Mouse (Mus musculus) CH12.LX (cell line): ENCODE measurements around the gene Gm1043. TPM values are rescaled to one million over a fixed set of nuclear protein-coding genes. Genes with fewer than 3 reads are reported as not detected.

Experiments
- DNase-seq: peaks from one replicate; pipeline ENCODE4 v3.0.0-alpha.2; 2013; ENCODE audit errors: extremely low read depth
- H3K27ac ChIP-seq: 2 replicates; pipeline ENCODE4 v1.5.1; 2012; ENCODE audit warnings: low read depth, mild to moderate bottlenecking, control low read depth, moderate library complexity; ENCODE audit not compliant: insufficient read depth
- H3K27me3 ChIP-seq: replicated peaks from 2 replicates; pipeline ENCODE3; 2012; ENCODE audit warnings: inconsistent platforms
- H3K36me3 ChIP-seq, 2 experiments: replicated peaks in 1 of 2; 2 replicates each; pipeline versions ENCODE3 to v1.6.1; 2012; ENCODE audit warnings: inconsistent platforms in 1 of 2, low read length in 1 of 2, mild to moderate bottlenecking in 1 of 2, mixed read lengths in 1 of 2, moderate library complexity in 1 of 2; ENCODE audit not compliant: control insufficient read depth in 1 of 2, insufficient read depth in 1 of 2
- H3K4me1 ChIP-seq, 2 experiments: 2 replicates each; pipeline ENCODE4 v1.6.1; 2012; ENCODE audit warnings: inconsistent platforms in 1 of 2, moderate library complexity in 1 of 2; ENCODE audit not compliant: insufficient read depth in 2 of 2, control insufficient read depth in 1 of 2
- H3K4me2 ChIP-seq: 2 replicates; pipeline ENCODE4 v1.6.1; 2012; ENCODE audit warnings: low read depth, mild to moderate bottlenecking, control low read depth; ENCODE audit not compliant: poor library complexity, insufficient read depth, severe bottlenecking
- H3K4me3 ChIP-seq, 3 experiments: fragments of 150-350 bp in 1 of 3; sonication (generic) in 1 of 3; replicated peaks in 1 of 3; 2 replicates each; pipeline versions ENCODE3 to v1.5.1; 2011 to 2012; ENCODE audit warnings: low read depth in 2 of 3, low read length in 2 of 3, mild to moderate bottlenecking in 2 of 3, moderate library complexity in 2 of 3, control low read depth in 1 of 3, improper control_type of control experiment in 1 of 3, inconsistent platforms in 1 of 3, mixed read lengths in 1 of 3; ENCODE audit not compliant: poor library complexity in 1 of 3
- H3K79me2 ChIP-seq: replicated peaks from 2 replicates; pipeline ENCODE4 v1.6.1; 2012; ENCODE audit warnings: mild to moderate bottlenecking, moderate library complexity; ENCODE audit not compliant: control insufficient read depth, poor library complexity, insufficient read depth, severe bottlenecking; ENCODE audit errors: extremely low read depth
- H3K9ac ChIP-seq: 2 replicates; pipeline ENCODE4 v1.6.1; 2012; ENCODE audit warnings: low read depth, mild to moderate bottlenecking, control low read depth, moderate library complexity; ENCODE audit not compliant: insufficient read depth
- H3K9me3 ChIP-seq: replicated peaks from 2 replicates; pipeline ENCODE3; 2012; ENCODE audit warnings: low read length, inconsistent platforms, mixed read lengths
- BHLHE40 ChIP-seq: IDR thresholded peaks from 2 replicates; pipeline ENCODE4 v1.6.1; 2011; ENCODE audit warnings: mild to moderate bottlenecking, low read depth, low read length, improper control_type of control experiment
- CHD2 ChIP-seq: IDR thresholded peaks from 2 replicates; pipeline ENCODE4 v1.6.1; 2011; ENCODE audit warnings: low read length, improper control_type of control experiment
- CTCF ChIP-seq, 2 experiments: IDR thresholded peaks in 1 of 2; conservative IDR thresholded peaks in 1 of 2; 2 replicates each; pipeline ENCODE4 v1.5.1; 2011 to 2012; ENCODE audit warnings: low read depth in 2 of 2, low read length in 2 of 2, improper control_type of control experiment in 1 of 2, inconsistent platforms in 1 of 2, mild to moderate bottlenecking in 1 of 2, moderate library complexity in 1 of 2
- E2F4 ChIP-seq: IDR thresholded peaks from 2 replicates; pipeline ENCODE4 v1.6.1; 2011; ENCODE audit warnings: low read depth, low read length, improper control_type of control experiment; ENCODE audit not compliant: insufficient replicate concordance
- EP300 ChIP-seq: IDR thresholded peaks from 2 replicates; pipeline ENCODE4 v1.6.1; 2011; ENCODE audit warnings: low read length, improper control_type of control experiment
- ETS1 ChIP-seq: conservative IDR thresholded peaks from 2 replicates; pipeline ENCODE4 v1.6.1; 2012; ENCODE audit warnings: low read depth, mild to moderate bottlenecking, inconsistent platforms, low read length, improper control_type of control experiment, moderate library complexity
- GABPA ChIP-seq: IDR thresholded peaks from 2 replicates; pipeline ENCODE4 v1.6.1; 2012; ENCODE audit warnings: low read depth, low read length, improper control_type of control experiment, inconsistent platforms; ENCODE audit not compliant: insufficient replicate concordance
- IRF4 ChIP-seq: IDR thresholded peaks from 2 replicates; pipeline ENCODE4 v1.6.1; 2014; ENCODE audit warnings: low read depth, mild to moderate bottlenecking, inconsistent platforms, low read length, improper control_type of control experiment
- MAX ChIP-seq: IDR thresholded peaks from 2 replicates; pipeline ENCODE4 v1.6.1; 2011; ENCODE audit warnings: low read length, improper control_type of control experiment
- MXI1 ChIP-seq: IDR thresholded peaks from 2 replicates; pipeline ENCODE4 v1.6.1; 2011; ENCODE audit warnings: mild to moderate bottlenecking, low read depth, low read length, improper control_type of control experiment
- NRF1 ChIP-seq: IDR thresholded peaks from 2 replicates; pipeline ENCODE4 v1.6.1; 2014; ENCODE audit warnings: low read depth, mild to moderate bottlenecking, inconsistent platforms, low read length, improper control_type of control experiment, moderate library complexity
- POLR2AphosphoS2 ChIP-seq: IDR thresholded peaks from 2 replicates; pipeline ENCODE4 v1.6.1; 2011; ENCODE audit warnings: low read depth, low read length, improper control_type of control experiment
- RAD21 ChIP-seq: IDR thresholded peaks from 2 replicates; pipeline ENCODE4 v1.6.1; 2011; ENCODE audit warnings: low read depth, mild to moderate bottlenecking, low read length, improper control_type of control experiment, moderate library complexity
- TCF12 ChIP-seq: IDR thresholded peaks from 2 replicates; pipeline ENCODE4 v1.6.1; 2014; ENCODE audit warnings: low read depth, mild to moderate bottlenecking, inconsistent platforms, low read length, improper control_type of control experiment
- UBTF ChIP-seq: IDR thresholded peaks from 2 replicates; pipeline ENCODE4 v1.6.1; 2012; ENCODE audit warnings: low read depth, mild to moderate bottlenecking, inconsistent platforms, low read length, improper control_type of control experiment, moderate library complexity
- USF2 ChIP-seq: conservative IDR thresholded peaks from 2 replicates; pipeline ENCODE4 v1.6.1; 2011; ENCODE audit warnings: low read depth, low read length, improper control_type of control experiment
- ZMIZ1 ChIP-seq: IDR thresholded peaks from 2 replicates; pipeline ENCODE4 v1.6.1; 2012; ENCODE audit warnings: low read depth, mild to moderate bottlenecking, inconsistent platforms, low read length, improper control_type of control experiment
- dilution Hi-C: fragments of 300-500 bp; cut with MboI; formaldehyde crosslinking; loops from 2 replicates; pipeline ENCODE4 v1.14.3; 2020; ENCODE audit warnings: low sequenced_read_pairs; ENCODE audit not compliant: extremely low pct_unique_long_range_greater_than_20kb, extremely low pct_ligation_motif_present
- in situ Hi-C: fragments of 300-500 bp; cut with MboI; formaldehyde crosslinking; loops from 3 replicates; pipeline ENCODE4 v1.14.3; 2019; ENCODE audit warnings: low sequenced_read_pairs, low pct_ligation_motif_present, low pct_unique_long_range_greater_than_20kb, mixed read lengths
- polyA plus RNA-seq: library from polyadenylated mRNA; unstranded; fragments of >175 nt; gene quantifications from 2 replicates; pipeline ENCODE4 v1.2.1, GENCODE M21; 2012; ENCODE audit warnings: low read depth; ENCODE audit not compliant: insufficient read length
- total RNA-seq, 2 experiments: library from RNA; depleted of rRNA; stranded (reverse); fragments of 300-350 nt in 1 of 2; fragments of >200 nt in 1 of 2; gene quantifications; 2 replicates each; pipeline ENCODE4 v1.2.3; 2012 to 2014

Gm1043 gene
- total and polyA plus RNA-seq, 3 experiments: not detected

DNA sequence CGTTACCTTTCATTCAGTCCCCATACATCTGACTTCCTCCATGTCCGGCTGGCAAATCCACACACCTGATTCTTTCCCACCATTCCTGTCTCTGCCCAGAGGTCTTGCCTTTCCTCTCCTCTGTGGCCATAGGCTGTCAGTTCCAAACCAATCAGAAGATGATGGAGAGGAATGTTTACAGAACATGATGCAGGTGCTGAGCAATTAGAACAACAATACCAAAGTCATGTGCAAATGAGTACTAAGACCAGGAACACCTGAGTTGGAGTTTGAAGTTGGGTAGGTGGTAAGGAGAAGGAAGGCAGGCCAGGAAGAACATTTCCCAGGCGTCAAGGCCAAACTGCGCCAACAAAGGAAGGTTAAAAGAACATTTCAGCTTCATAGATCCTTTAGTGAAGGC lies 5.7 kb upstream of the Gm1043 start:
- in situ Hi-C loops: no loop called here

DNA sequence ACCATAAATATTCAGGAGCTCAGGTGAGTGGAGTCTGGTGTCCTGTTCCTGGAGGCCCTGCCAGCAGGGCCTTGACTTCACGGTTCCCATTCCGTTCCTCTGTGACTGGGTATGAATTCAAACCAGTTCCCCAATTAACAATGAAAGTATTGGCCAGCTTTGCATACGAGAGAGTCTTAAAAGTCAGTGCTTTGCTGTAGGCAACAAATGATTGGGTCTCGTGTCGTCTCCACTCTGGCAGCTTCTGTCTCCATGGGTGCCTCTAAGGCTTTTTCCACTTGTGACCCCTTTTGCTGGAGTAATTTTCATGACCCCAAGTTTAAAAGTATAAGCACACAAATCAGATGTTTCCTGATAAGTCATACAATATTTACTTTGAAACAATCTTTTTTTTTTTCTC lies 4.6 kb upstream of the Gm1043 start:
- dilution Hi-C loops (no loop called here), in situ Hi-C loops (no loop called here)
- Histone ChIP-seq H3K4me2 (no peak overlapping the region), H3K36me3 (no peaks in the 10 kb centered on the region), H3K4me3 (no peak overlapping the region), H3K9ac (no peak overlapping the region), H3K4me1 (peaks cover 0 to 70% of the 10 kb centered on the region in 2 experiments; a peak in 2 of 4 replicates), H3K27ac (no peak overlapping the region), H3K79me2 (no peaks in the 10 kb centered on the region), H3K27me3 (no peaks in the 10 kb centered on the region), H3K9me3 (no peaks in the 10 kb centered on the region)
- TF ChIP-seq E2F4: no peak
- TF ChIP-seq GABPA: no peak
- TF ChIP-seq CTCF (conservative IDR thresholded peaks at IDR 0.05 in 1 of 2, IDR thresholded peaks at IDR 0.05 in 1 of 2; ENCODE audit: low read depth in 2 of 2, low read length in 2 of 2): no peak
- TF ChIP-seq NRF1: no peak
- TF ChIP-seq MXI1: no peak
- no peak for TF ChIP-seq RAD21
- TF ChIP-seq BHLHE40: no peak
- TF ChIP-seq MAX: no peak
- no peak for TF ChIP-seq USF2
- no peak for TF ChIP-seq IRF4
- TF ChIP-seq TCF12: no peak
- DNase-seq: no peak

More for the DNA sequence above, 5.7 kb upstream of the Gm1043 start:
- H3K27me3 ChIP-seq: no peaks in the 10 kb centered on the region
- peaks cover 0 to 59% of the 10 kb centered on the region in 2 experiments; a peak in 2 of 4 replicates for H3K4me1 ChIP-seq
- TF ChIP-seq UBTF (no peak), ZMIZ1 (no peak), POLR2AphosphoS2 (no peak), CTCF (conservative IDR thresholded peaks at IDR 0.05 in 1 of 2, IDR thresholded peaks at IDR 0.05 in 1 of 2; ENCODE audit: low read depth in 2 of 2, low read length in 2 of 2) (no peak), ETS1 (no peak)
- DNase-seq: no peak
- H3K9ac ChIP-seq: no peak overlapping the region
- H3K4me2 ChIP-seq: no peak overlapping the region
- H3K27ac ChIP-seq: no peak overlapping the region
- H3K4me3 ChIP-seq: no peak overlapping the region
- no peaks in the 10 kb centered on the region for H3K9me3 ChIP-seq
- H3K36me3 ChIP-seq: no peaks in the 10 kb centered on the region
- no peaks in the 10 kb centered on the region for H3K79me2 ChIP-seq
- dilution Hi-C loops: no loop called here

DNA sequence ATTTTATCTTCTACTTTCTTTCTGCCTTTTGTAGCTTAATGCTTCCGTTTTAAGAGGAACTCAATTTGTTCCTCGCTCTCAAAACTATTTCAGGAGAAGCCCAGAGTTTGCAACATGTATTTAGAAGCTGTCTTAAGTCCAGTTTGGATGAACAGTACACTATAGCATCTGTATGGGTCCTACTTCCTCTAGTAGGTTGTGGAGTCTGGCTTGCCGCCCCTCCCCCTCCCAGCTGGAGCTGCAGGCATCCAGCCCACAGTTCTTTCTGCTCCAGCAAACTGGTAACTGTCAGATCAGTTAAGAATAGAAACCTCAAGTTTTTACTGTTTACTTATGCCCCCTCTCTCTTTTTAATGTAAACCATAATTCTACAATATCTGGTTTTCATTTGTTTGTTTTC lies 2.8 kb upstream of the Gm1043 start:
- Histone ChIP-seq H3K4me3 (no peak overlapping the region), H3K9me3 (no peaks in the 10 kb centered on the region), H3K36me3 (no peaks in the 10 kb centered on the region), H3K9ac (no peak overlapping the region), H3K27me3 (no peaks in the 10 kb centered on the region), H3K79me2 (no peaks in the 10 kb centered on the region), H3K4me1 (peaks cover 0 to 64% of the 10 kb centered on the region in 2 experiments; a peak in 2 of 4 replicates), H3K27ac (no peak overlapping the region), H3K4me2 (peak overlapping the region; percentile 8; the same call in 1 of the 2 replicates)
- dilution Hi-C loops: no loop called here
- DNase-seq: peak; percentile 70
- in situ Hi-C loops: no loop called here
- TF ChIP-seq EP300 (0 out of 2 replicates have a peak, but pooled peaks have one; percentile 26), CHD2 (peak; percentile 55; the same call in 1 of the 2 replicates), ETS1 (peak; percentile 35; the same call in 1 of the 2 replicates), POLR2AphosphoS2 (no peak), BHLHE40 (peak; percentile 44)
